Mouse (Mus musculus) testis, adult 2 months (tissue): ENCODE measurements at regions not wholly inside any gene's neighbourhood (a gene's known extent, or its start where the extent isn't known, plus 50 kb on each side); places are given as distances from the start of the nearest gene placed in this dataset.

ENCODE experiments used
- CTCF ChIP-seq: fragments of 200-500 bp; IDR thresholded peaks from 2 replicates; pipeline ENCODE4 v1.5.1; 2012; ENCODE audit warnings: low read depth, mild to moderate bottlenecking, inconsistent platforms, low read length, moderate library complexity; ENCODE audit not compliant: control insufficient read depth, insufficient read depth, insufficient replicate concordance
- POLR2A ChIP-seq: fragments of 200-500 bp; IDR thresholded peaks from 2 replicates; pipeline ENCODE4 v1.6.1; 2012; ENCODE audit warnings: low read depth, mild to moderate bottlenecking, inconsistent platforms, low read length, moderate library complexity; ENCODE audit not compliant: control insufficient read depth

- TF ChIP-seq CTCF (no peak), POLR2A (no peak)
Observed at GRCm38 (mm10) chr15:93948902-93949301, 353.2 kb upstream of the Prickle1 start.
